Mouse (Mus musculus): ENCODE measurements at regions not wholly inside any gene's neighbourhood (a gene's known extent, or its start where the extent isn't known, plus 50 kb on each side); places are given as distances from the start of the nearest gene placed in this dataset.

DNA sequence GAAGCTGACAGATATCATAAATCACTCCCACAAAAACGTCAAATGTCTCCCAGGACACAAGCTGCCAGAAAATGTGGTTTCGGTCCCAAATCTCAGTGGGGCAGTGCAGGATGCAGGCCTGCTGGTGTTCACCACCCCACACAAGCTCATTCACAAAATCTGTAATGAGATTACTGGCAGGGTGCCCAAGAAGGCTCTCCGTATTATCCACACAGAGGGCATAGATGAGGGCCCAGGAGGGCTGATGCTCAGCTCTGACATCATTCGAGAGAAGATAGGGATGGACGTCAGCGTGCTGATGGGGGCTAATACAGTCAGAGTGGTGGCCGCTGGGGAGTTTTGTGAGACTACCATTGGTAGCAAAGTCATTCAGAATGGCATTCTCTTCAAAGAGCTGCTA, 375.9 kb upstream of the 4933412E24Rik start:
- TF ChIP-seq CTCF (conservative IDR thresholded peaks at IDR 0.05; ENCODE audit: insufficient read depth, insufficient read length, low read depth, low read length) (no peak), POLR2A (IDR thresholded peaks at IDR 0.05; ENCODE audit: low read depth, low read length) (no peak)
